Mouse (Mus musculus) midbrain, embryonic 11.5 days (tissue): Measurements from ENCODE around the gene Otop2. TPM values are rescaled to one million over a fixed set of nuclear protein-coding genes. Genes with fewer than 3 reads are reported as not detected.
A peak's percentile ranks its signal among the peaks of the same experiment; 100 is the strongest.

Source experiments
- ATAC-seq: fragments of 200-750 bp; cut with Nextera tagmentation; 2 replicates; pipeline ENCODE4 v1.8.0; 2017; ENCODE audit warnings: moderate TSS enrichment, moderate library complexity; ENCODE audit not compliant: low FRiP score
- DNase-seq: peaks from one replicate; pipeline ENCODE4 v3.0.0; 2015; ENCODE audit warnings: low spot score; ENCODE audit errors: missing footprints
- H3K27ac ChIP-seq: fragments of 300-500 bp; sonication (generic); 2 replicates; pipeline ENCODE4 v1.5.1; 2014; ENCODE audit warnings: low read depth, low read length
- H3K27me3 ChIP-seq: fragments of 300-500 bp; sonication (generic); 2 replicates; pipeline ENCODE4 v1.6.1; 2014; ENCODE audit warnings: mild to moderate bottlenecking, low read length, moderate library complexity, mixed read lengths; ENCODE audit not compliant: control insufficient read depth, insufficient read depth
- H3K36me3 ChIP-seq: fragments of 300-500 bp; sonication (generic); 2 replicates; pipeline ENCODE4 v1.6.1; 2014; ENCODE audit warnings: mild to moderate bottlenecking, low read length, moderate library complexity, mixed read lengths; ENCODE audit not compliant: control insufficient read depth, insufficient read depth
- H3K4me1 ChIP-seq: fragments of 300-500 bp; sonication (generic); 2 replicates; pipeline ENCODE4 v1.6.1; 2014; ENCODE audit warnings: low read length; ENCODE audit not compliant: control insufficient read depth, insufficient read depth
- H3K4me2 ChIP-seq: fragments of 300-500 bp; sonication (generic); 2 replicates; pipeline ENCODE4 v1.6.1; 2014; ENCODE audit warnings: mild to moderate bottlenecking, moderate library complexity
- H3K4me3 ChIP-seq: fragments of 300-500 bp; sonication (generic); 2 replicates; pipeline ENCODE4 v1.5.1; 2014; ENCODE audit warnings: low read depth, low read length
- H3K9ac ChIP-seq: fragments of 300-500 bp; sonication (generic); 2 replicates; pipeline ENCODE4 v1.6.1; 2014; ENCODE audit warnings: low read length
- H3K9me3 ChIP-seq: fragments of 300-500 bp; sonication (generic); 2 replicates; pipeline ENCODE4 v1.6.1; 2016; ENCODE audit warnings: low read length; ENCODE audit not compliant: control insufficient read depth
- WGBS: fragments of 180-500 bp; shearing (Covaris S2); extraction: QIAGEN DNeasy Blood & Tissue Kit; methylation state at CpG from one replicate; pipeline ENCODE4 v1.1.7; 2014; 5-methylcytosine and 5-hydroxymethylcytosine counted together
- polyA plus RNA-seq: library from polyadenylated mRNA; unstranded; fragments of >200 nt; fragmentation: Nextera tagmentation; extraction: Ambion mirVana; gene quantifications from 2 replicates; pipeline ENCODE4 v1.2.1, GENCODE M21; 2014

Gene Otop2
- polyA plus RNA-seq, 1 experiment from 2014 or later = not detected

DNA sequence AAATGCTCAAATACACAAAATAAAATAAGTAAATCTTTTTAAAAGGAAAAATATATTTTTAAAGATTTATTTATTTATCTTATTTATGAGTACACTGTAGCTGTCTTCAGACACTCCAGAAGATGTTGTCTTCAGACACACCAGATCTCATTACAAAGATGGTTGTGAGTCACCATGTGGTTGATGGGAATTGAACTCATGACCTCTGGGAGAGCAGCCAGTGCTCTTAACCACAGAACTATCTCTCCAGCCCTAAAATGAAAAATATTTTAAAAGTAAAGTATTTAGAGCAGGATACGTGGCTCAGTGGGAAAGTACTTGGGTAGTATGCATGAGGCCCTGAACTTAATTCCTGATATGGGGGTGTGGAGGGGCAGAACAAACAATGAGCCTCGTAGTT, 5.6 kb upstream of the Otop2 start:
- Histone ChIP-seq H3K4me1 (no peaks in the 10 kb centered on the region), H3K9me3 (no peaks in the 10 kb centered on the region), H3K4me2 (no peak overlapping the region), H3K9ac (no peak overlapping the region), H3K27me3 (0 out of 2 replicates have a peak, but pooled peaks cover 5% of the 10 kb centered on the region), H3K4me3 (no peak overlapping the region), H3K27ac (no peak overlapping the region), H3K36me3 (no peaks in the 10 kb centered on the region)
- no peak for ATAC-seq
- DNase-seq = no peak
- 94% methylated on average over 2 of the region's 2 CpGs for WGBS

DNA sequence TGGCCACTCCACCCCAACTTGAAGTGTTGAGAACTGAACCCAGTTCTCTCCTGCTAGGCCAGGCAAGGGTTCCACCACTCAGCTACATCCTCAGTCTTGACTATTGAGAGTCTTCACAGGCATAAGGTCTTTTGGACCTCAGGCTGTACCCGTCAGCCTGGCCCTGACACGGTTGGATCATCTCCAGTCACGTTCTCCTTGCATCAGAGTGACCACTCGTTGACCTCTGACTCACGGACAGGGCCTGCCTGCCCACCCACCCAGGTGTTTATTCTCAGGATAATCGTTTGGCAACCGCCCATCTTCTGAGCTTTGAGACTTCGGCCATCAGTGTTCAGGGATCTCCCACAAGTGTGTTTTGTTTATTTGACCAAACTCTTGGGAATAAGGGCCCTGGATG, 3.8 kb upstream of the Otop2 start:
- H3K27ac ChIP-seq = no peak overlapping the region
- no peaks in the 10 kb centered on the region for H3K36me3 ChIP-seq
- no peak overlapping the region for H3K4me2 ChIP-seq
- H3K9me3 ChIP-seq = no peaks in the 10 kb centered on the region
- H3K9ac ChIP-seq = no peak overlapping the region
- no peak for ATAC-seq
- WGBS = 82% methylated on average over 8 of the region's 8 CpGs
- H3K4me1 ChIP-seq = 0 out of 2 replicates have a peak, but pooled peaks cover 2% of the 10 kb centered on the region
- H3K4me3 ChIP-seq = no peak overlapping the region
- DNase-seq = peak; percentile 45
- no peaks in the 10 kb centered on the region for H3K27me3 ChIP-seq

DNA sequence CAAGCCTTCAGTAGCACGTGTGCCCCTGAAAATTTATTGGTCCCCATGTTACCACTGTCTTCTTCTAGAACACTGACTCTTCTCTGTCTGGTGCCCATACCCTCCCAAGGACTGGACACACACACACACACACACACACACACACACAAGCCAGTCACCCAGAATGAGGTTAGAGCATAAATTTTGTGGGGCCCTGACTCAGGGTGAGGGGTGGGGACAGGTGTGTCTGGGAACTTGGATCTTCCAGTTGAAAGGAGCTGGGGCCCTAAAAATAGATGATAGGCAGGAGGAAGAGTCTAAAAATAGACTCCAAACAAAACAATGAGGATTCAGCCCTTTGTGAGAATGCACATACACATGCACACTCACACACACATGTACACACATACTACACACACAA, 1.8 kb downstream of the Otop2 start:
- H3K4me1 ChIP-seq = 0 out of 2 replicates have a peak, but pooled peaks cover 2% of the 10 kb centered on the region
- 79% methylated on average over 1 of the region's 1 CpGs for WGBS
- no peak overlapping the region for H3K4me2 ChIP-seq
- no peak overlapping the region for H3K27ac ChIP-seq
- no peaks in the 10 kb centered on the region for H3K27me3 ChIP-seq
- DNase-seq = no peak
- ATAC-seq = no peak
- no peaks in the 10 kb centered on the region for H3K9me3 ChIP-seq
- H3K4me3 ChIP-seq = no peak overlapping the region
- no peak overlapping the region for H3K9ac ChIP-seq
- H3K36me3 ChIP-seq = no peaks in the 10 kb centered on the region

- Histone ChIP-seq H3K9me3 (no peaks in the 10 kb centered on the region), H3K27ac (no peak overlapping the region), H3K27me3 (peaks cover 41% of the 10 kb centered on the region), H3K36me3 (no peaks in the 10 kb centered on the region), H3K4me3 (no peak overlapping the region), H3K4me2 (no peak overlapping the region), H3K4me1 (peaks cover 7% of the 10 kb centered on the region), H3K9ac (no peak overlapping the region)
- 48% methylated on average over 2 of the region's 2 CpGs for WGBS
- no peak for ATAC-seq
- DNase-seq = peak; percentile 81
Measured at GRCm38 (mm10) chr11:115314249-115314648, 7.3 kb downstream of the Otop2 start.

DNA sequence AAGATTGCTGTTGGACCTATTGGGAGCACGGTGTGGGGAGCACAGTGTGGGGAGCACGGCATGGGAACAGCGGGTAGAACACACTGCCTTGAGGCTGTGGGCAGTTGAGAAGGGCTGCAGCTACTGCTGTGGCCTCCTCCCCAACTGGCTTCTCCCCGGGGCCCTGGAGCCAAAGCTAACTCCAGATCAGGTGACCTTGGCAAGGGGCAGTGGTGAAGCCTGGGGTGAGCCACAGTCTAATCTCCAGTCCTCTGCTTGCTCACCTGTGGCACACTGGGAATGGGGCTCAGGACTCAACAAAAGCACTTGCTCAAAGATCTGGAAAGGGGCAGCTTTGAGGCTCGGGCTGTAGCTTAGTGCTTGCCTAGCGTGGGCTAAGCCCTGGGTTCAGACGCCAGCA, 10.2 kb downstream of the Otop2 start:
- Histone ChIP-seq H3K27ac (no peak overlapping the region), H3K9me3 (no peaks in the 10 kb centered on the region), H3K4me3 (no peak overlapping the region), H3K4me2 (no peak overlapping the region), H3K9ac (no peak overlapping the region), H3K36me3 (no peaks in the 10 kb centered on the region), H3K4me1 (peaks cover 13% of the 10 kb centered on the region), H3K27me3 (peaks cover 69% of the 10 kb centered on the region)
- WGBS = 62% methylated on average over 7 of the region's 7 CpGs
- DNase-seq (no peak), ATAC-seq (no peak)

GRCm38 (mm10) chr11:115318245-115319027, 11.5 kb downstream of the Otop2 start:
- 4% methylated on average over 63 of the region's 63 CpGs for WGBS
- Histone ChIP-seq H3K4me1 (peaks cover 13% of the 10 kb centered on the region), H3K9me3 (no peaks in the 10 kb centered on the region), H3K36me3 (no peaks in the 10 kb centered on the region), H3K4me3 (0 out of 2 replicates have a peak overlapping the region, but pooled peaks have one; percentile 10), H3K27ac (no peak overlapping the region), H3K9ac (no peak overlapping the region), H3K27me3 (peaks cover 81% of the 10 kb centered on the region), H3K4me2 (peak overlapping the region; percentile 6)
- ATAC-seq = no peak
- DNase-seq = peak; percentile 92

DNA sequence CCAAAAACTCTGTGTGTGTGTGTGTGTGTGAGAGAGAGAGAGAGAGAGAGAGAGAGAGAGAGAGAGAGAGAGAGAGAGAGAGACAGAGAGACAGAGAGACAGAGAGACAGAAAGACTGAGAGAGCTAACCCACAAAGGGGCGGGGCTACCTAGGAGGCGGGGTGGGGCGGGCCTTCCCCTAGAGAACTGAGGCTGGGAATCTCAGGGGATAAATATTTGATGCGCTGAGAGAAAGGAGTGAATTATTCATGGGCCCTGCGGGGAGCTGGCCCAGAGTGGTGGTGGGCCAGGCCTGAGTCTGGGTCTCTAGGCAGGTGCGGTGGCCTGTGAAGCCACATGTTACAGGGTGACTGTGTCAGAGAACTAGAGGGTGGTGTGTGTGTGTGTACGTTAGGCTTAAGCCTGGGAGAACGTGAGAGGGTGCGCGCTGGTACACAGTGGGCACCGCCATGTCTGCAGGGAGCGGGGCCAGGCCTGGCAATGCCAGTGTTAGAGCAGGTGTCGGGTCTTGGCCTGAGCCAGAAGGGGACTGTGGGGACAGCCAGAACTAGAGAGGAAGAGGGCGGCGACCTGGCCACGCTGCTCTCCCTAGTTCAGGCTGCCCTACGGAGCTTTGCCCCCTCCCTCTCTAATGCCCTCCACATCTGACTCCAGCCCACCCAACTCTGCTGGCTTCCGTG, 12.9 kb downstream of the Otop2 start:
- Histone ChIP-seq H3K9ac (no peak overlapping the region), H3K4me1 (peaks cover 13% of the 10 kb centered on the region), H3K4me3 (no peak overlapping the region), H3K27me3 (peaks cover 93% of the 10 kb centered on the region), H3K36me3 (no peaks in the 10 kb centered on the region), H3K9me3 (no peaks in the 10 kb centered on the region), H3K27ac (no peak overlapping the region), H3K4me2 (no peak overlapping the region)
- 8% methylated on average over 18 of the region's 18 CpGs for WGBS
- ATAC-seq (peak; percentile 57), DNase-seq (no peak)

GRCm38 (mm10) chr11:115321906-115322693, 15.1 kb downstream of the Otop2 start, which contains the start of gene Ush1g:
Gene Ush1g, minus strand, starts transcription at chr11:115322041.
- Histone ChIP-seq H3K27me3 (peaks cover 74% of the 10 kb centered on the region), H3K36me3 (no peaks in the 10 kb centered on the region), H3K4me2 (no peak within 1 kb of the TSS), H3K4me1 (peaks cover 13% of the 10 kb centered on the region), H3K9ac (no peak within 1 kb of the TSS), H3K4me3 (no peak within 1 kb of the TSS), H3K27ac (no peak within 1 kb of the TSS), H3K9me3 (no peaks in the 10 kb centered on the region)
- DNase-seq = peak; percentile 98
- peak; percentile 30; the same call in 1 of the 2 replicates for ATAC-seq
- WGBS = 4% methylated on average over 35 of the region's 35 CpGs
